Mouse (Mus musculus): Measurements from ENCODE around the gene Olfr376.

Olfr376 gene

GRCm38 (mm10) chr11:73370946-73371345 is at the start of gene Olfr376:
Gene Olfr376, plus strand, starts transcription at chr11:73371246.
- DNase-seq (ENCODE audit: low read depth) = no peak

GRCm38 (mm10) chr11:73323906-73324830 is 46.9 kb upstream of the Olfr376 start:
- DNase-seq (ENCODE audit: low read depth) = no peak

DNA sequence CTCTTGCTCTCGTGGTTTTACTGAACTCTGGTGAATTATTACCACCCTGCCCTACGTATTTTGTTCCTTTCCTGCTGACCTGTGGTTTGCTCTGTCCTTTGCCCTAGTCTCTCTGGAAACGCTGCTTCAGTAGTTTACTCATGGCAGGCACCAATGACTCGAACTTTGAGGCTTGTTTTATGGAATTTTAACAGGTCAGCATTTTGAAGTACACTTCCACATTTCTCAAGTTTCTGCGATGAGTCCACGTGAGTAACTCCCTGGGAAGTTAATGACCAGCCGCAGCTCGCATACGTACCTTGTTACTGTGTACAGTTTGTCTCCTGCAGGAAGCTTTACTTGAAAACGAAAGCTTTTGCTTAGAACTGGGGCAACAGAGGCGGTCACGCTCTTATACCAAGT is 44.6 kb upstream of the Olfr376 start:
- DNase-seq (ENCODE audit: low read depth) = peak; percentile 57

DNA sequence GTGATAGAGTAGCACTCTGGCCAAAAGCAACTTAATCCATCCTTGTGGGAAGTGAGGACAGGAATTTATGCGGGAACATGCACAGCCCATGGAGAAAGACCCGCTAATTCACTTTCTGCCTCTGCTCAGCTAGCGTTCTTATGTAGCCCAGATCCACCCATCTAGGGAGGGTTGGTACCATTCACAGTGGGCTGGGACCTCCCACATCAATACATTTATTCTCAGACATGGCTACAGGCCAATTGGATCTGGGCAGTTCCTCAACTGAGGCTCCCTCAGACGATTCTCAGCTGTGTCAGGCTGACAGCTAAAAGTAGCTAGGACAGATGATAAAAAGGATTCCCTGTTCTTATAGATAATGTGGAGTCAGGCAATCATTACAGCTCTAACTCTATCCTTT is 43.7 kb upstream of the Olfr376 start:
- DNase-seq (ENCODE audit: low read depth) = peak; percentile 11

DNA sequence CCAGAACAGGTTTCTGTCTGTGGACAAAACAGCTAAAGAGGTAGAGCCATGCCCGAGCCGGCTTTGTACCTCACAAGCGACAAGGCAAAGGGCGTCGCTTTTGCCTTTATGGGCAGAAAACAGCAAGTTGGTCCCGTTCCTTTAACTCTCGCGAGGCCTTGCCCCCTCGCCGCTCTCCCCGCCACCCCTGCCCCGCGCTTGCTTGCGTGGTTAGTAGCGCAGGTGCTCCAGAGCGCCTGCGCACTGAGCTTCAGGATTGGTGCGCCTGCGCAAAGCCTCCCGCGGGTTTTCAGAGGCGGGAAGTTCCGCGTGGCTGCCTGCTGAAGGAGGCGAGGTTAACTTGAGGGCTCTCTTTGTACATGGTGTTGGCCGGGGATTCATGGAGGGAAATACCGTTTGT is 41.6 kb upstream of the Olfr376 start, which contains the start of the genes Aspa, Gm49340 and Spata22:
TSS of gene Aspa (minus strand) at position 155 of the 400 bp plus-strand sequence.
TSS of gene Gm49340 (plus strand) at position 300 of the 400 bp plus-strand sequence.
TSS of gene Spata22 (plus strand) at position 300 of the 400 bp plus-strand sequence.
- DNase-seq (ENCODE audit: low read depth) = no peak

DNA sequence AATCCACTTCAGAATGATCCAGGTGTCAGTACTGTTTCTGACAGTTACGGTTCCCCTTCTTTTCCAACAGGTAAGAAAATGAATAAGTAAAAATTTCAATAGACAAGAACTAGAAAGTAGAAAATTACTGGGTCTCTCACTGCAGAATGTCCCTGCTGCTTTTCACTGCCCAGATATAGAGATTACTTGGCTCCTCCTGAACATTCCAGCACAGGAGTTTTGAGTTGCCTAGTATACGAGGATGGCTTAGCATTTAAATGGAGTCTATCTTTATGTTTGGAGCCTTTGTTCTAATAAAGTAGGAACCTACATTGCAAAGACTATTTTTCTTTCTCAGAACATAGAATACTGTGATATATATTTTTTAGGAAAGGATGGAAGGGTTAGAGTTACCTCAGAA is 37.7 kb upstream of the Olfr376 start:
- no peak for DNase-seq (ENCODE audit: low read depth)

- no peak for DNase-seq (ENCODE audit: low read depth)
Measured at GRCm38 (mm10) chr11:73336919-73337318, 34.1 kb upstream of the Olfr376 start.

DNA sequence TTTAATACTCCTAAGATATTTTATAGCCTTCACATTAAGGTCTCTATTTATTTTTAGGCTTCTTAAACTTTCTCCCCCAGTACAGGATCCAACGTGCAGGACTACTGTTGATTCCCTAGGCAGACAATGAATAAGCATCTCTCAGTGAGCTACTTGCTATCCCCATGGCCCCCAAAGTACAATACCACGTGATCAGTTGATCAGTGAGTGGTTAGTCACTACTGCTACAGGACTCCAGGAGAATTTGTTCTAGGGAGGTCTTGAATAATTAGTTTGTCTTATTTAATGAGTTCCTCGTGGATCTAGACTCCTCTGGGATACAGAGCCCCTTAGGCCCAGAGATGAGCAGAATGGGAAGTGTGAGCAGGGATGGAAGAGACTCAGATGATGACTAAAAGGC is 20.6 kb upstream of the Olfr376 start, which contains the start of gene Olfr20:
TSS of gene Olfr20 (plus strand) at position 301 of the 400 bp plus-strand sequence.
- no peak for DNase-seq (ENCODE audit: low read depth)

DNA sequence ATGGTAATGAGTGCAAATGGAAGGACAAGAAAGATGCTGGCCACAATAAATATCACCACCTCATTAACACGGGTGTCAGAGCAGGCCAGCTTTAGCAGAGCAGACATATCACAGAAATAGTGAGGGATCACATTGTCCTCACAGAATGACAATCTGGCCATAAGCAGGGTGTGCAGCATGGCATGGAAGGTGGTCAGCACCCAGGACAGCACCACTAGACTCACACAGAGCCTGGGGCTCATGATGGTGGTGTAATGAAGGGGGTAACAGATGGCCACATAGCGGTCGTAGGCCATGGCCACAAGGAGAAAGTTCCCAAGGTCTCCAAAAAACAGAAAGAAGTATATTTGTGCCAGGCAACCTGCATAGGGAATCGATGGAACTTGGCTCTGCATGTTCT is 24.3 kb downstream of the Olfr376 start:
- DNase-seq (ENCODE audit: low read depth) = peak; percentile 25

GRCm38 (mm10) chr11:73399514-73399913 is 28.5 kb downstream of the Olfr376 start, which contains the start of gene Olfr1:
Gene Olfr1, minus strand, starts transcription at chr11:73399614.
- no peak for DNase-seq (ENCODE audit: low read depth)

Measured in NIH3T3 (cell line).